Comparison of ENCODE assay signal across 9 mouse cellular contexts in genomic region chr8:105483212-105484029, GRCm38 (mm10). TPM values are rescaled to one million over a fixed set of nuclear protein-coding genes. Genes with fewer than 3 reads are reported as not detected.
DNase-seq lines count a peak whose midpoint lies in the region; ATAC-seq and TF ChIP-seq lines count a peak whose summit lies in the region.
"Had no signal": no experiment of that assay in that cellular context is flagged by ENCODE, and none has a peak within 500 bp of the region (broad histone marks: within the 10 kb centered on the region; RNA-seq: fewer than 3 reads in every experiment).

No protein-coding gene starts in this region.

- peak; percentile 73 to 78 for DNase-seq in heart, adult 18-20 months
- DNase-seq in adrenal gland, postnatal 25 days: peak; percentile 37
- peak; percentile 56 for DNase-seq in kidney, postnatal 14 days
- DNase-seq in midbrain, embryonic 10.5 days (ENCODE audit: low spot score): peak; percentile 66
- no peak for DNase-seq in thymus, adult 2 months
- no peak for DNase-seq in right cerebral cortex, adult 18-20 months

- no peaks in the 10 kb centered on the region for H3K27me3 ChIP-seq in heart, embryonic 11.5 days (ENCODE audit: control insufficient read depth, insufficient read depth, low read length)
- H3K27me3 ChIP-seq in midbrain, embryonic 10.5 days (ENCODE audit: low read depth, poor library complexity, severe bottlenecking): peaks cover 5% of the 10 kb centered on the region; the same call in 1 of the 2 replicates
- H3K27me3 ChIP-seq in thymus, adult 2 months (ENCODE audit: control insufficient read depth, insufficient read depth, low read length): no peaks in the 10 kb centered on the region

- H3K4me1 ChIP-seq in heart, embryonic 11.5 days (ENCODE audit: control insufficient read depth, insufficient read depth, low read length): peaks cover 6% of the 10 kb centered on the region
- peaks cover 33% of the 10 kb centered on the region for H3K4me1 ChIP-seq in midbrain, embryonic 10.5 days
- H3K4me1 ChIP-seq in thymus, adult 2 months (replicated peaks; ENCODE audit: control insufficient read depth, insufficient read depth, low read length): no peaks in the 10 kb centered on the region

- no peak overlapping the region for H3K4me3 ChIP-seq in heart, embryonic 11.5 days (ENCODE audit: low read depth, low read length)
- no peak overlapping the region for H3K4me3 ChIP-seq in midbrain, embryonic 10.5 days
- H3K4me3 ChIP-seq in thymus, adult 2 months (ENCODE audit: control insufficient read depth, insufficient read depth, low read length): no peak overlapping the region

- WGBS in heart, embryonic 11.5 days (ENCODE audit: insufficient replicate concordance): 30% methylated on average over 14 of the region's 14 CpGs
- WGBS in midbrain, embryonic 10.5 days: 28% methylated on average over 14 of the region's 14 CpGs
- 90% methylated on average over 14 of the region's 14 CpGs for WGBS in thymus, adult 2 months

- no peak for TF ChIP-seq POLR2A in thymus, adult 2 months (IDR thresholded peaks at IDR 0.05; ENCODE audit: control insufficient read depth, extremely low read depth, insufficient read depth, low read length, poor library complexity)

- H3K9ac ChIP-seq in heart, embryonic 11.5 days (ENCODE audit: low read depth, low read length): no peak overlapping the region

- H3K36me3 ChIP-seq in heart, embryonic 11.5 days (ENCODE audit: control insufficient read depth, insufficient read depth, low read length): no peaks in the 10 kb centered on the region; the same call in 1 of the 2 replicates
- H3K36me3 ChIP-seq in midbrain, embryonic 10.5 days: peaks cover 8% of the 10 kb centered on the region; the same call in 1 of the 2 replicates
- no peaks in the 10 kb centered on the region for H3K36me3 ChIP-seq in thymus, adult 2 months (ENCODE audit: control insufficient read depth, insufficient read depth, low read length)

- H3K27ac ChIP-seq in heart, embryonic 11.5 days (ENCODE audit: low read depth, low read length): no peak overlapping the region
- peak overlapping the region; percentile 75 for H3K27ac ChIP-seq in midbrain, embryonic 10.5 days (replicated peaks)
- no peak overlapping the region for H3K27ac ChIP-seq in thymus, adult 2 months (ENCODE audit: control insufficient read depth, insufficient read depth, low read length)

- TF ChIP-seq CTCF in thymus, adult 2 months (IDR thresholded peaks at IDR 0.05; ENCODE audit: borderline replicate concordance, control insufficient read depth, extremely low read depth, insufficient read depth, low read length, poor library complexity): no peak

- ATAC-seq in heart, embryonic 11.5 days (replicated peaks; ENCODE audit: insufficient number of reproducible peaks, low FRiP score, low TSS enrichment): no peak
- peak; percentile 49 for ATAC-seq in granulocyte monocyte progenitor cell, adult 5-6 weeks (replicated peaks; ENCODE audit: poor library complexity, severe bottlenecking)

- H3K9me3 ChIP-seq in heart, embryonic 11.5 days (replicated peaks; ENCODE audit: control insufficient read depth, low read length): no peaks in the 10 kb centered on the region
- no peaks in the 10 kb centered on the region for H3K9me3 ChIP-seq in midbrain, embryonic 10.5 days (replicated peaks)

- H3K4me2 ChIP-seq in heart, embryonic 11.5 days: no peak overlapping the region

RNA-seq across cellular contexts. Expression of gene Tppp3, which starts 12.1 kb away (rescaled TPM):
- 10 to 100 TPM; 38.0 to 41.4 TPM for total RNA-seq in heart, adult 18-20 months (2021)
- polyA plus RNA-seq in heart, embryonic 11.5 days (2014; fragmentation: Nextera tagmentation; extraction: Ambion mirVana): 21.0 and 21.1 TPM in 2 replicates
- 22.7 and 27.4 TPM in 2 replicates for total RNA-seq in adrenal gland, postnatal 25 days (2021)
- not detected in 2 replicates for total RNA-seq in granulocyte monocyte progenitor cell, adult 5-6 weeks (2014; fragmentation: Nextera tagmentation)
- total RNA-seq in granulocyte monocyte progenitor cell, adult 5-6 weeks (2017): not detected in 2 replicates
- polyA plus RNA-seq in midbrain, embryonic 10.5 days (2016; fragmentation: Nextera tagmentation; extraction: Ambion mirVana): 94.4 and 100.0 TPM in 2 replicates
- 14.6 and 27.8 TPM in 2 replicates for polyA plus RNA-seq in thymus, adult 2 months (2012; rRNA removed)

RNA-seq across cellular contexts. Expression of gene Zdhhc1, which starts 13.3 kb away (rescaled TPM):
- total RNA-seq in heart, adult 18-20 months (2021): 10 to 100 TPM; 12.5 to 14.2 TPM
- polyA plus RNA-seq in heart, embryonic 11.5 days (2014; fragmentation: Nextera tagmentation; extraction: Ambion mirVana): 15.0 and 17.1 TPM in 2 replicates
- 17.7 and 20.6 TPM in 2 replicates for total RNA-seq in adrenal gland, postnatal 25 days (2021)
- 1.8 and 10.4 TPM in 2 replicates for total RNA-seq in granulocyte monocyte progenitor cell, adult 5-6 weeks (2014; fragmentation: Nextera tagmentation)
- 3.6 and 4.6 TPM in 2 replicates for total RNA-seq in granulocyte monocyte progenitor cell, adult 5-6 weeks (2017)
- polyA plus RNA-seq in midbrain, embryonic 10.5 days (2016; fragmentation: Nextera tagmentation; extraction: Ambion mirVana): 18.6 and 24.0 TPM in 2 replicates
- polyA plus RNA-seq in thymus, adult 2 months (2012; rRNA removed): 22.3 and 23.5 TPM in 2 replicates

RNA-seq across cellular contexts. Expression of gene Hsd11b2, which starts 35.1 kb away (rescaled TPM):
- total RNA-seq in heart, adult 18-20 months (2021): under 1 TPM; 0.21 to 0.22 TPM
- 6.4 and 8.2 TPM in 2 replicates for polyA plus RNA-seq in heart, embryonic 11.5 days (2014; fragmentation: Nextera tagmentation; extraction: Ambion mirVana)
- 0.15 TPM in 1 of 2 replicates, not detected in the other for total RNA-seq in adrenal gland, postnatal 25 days (2021)
- not detected in 2 replicates for total RNA-seq in granulocyte monocyte progenitor cell, adult 5-6 weeks (2014; fragmentation: Nextera tagmentation)
- not detected in 2 replicates for total RNA-seq in granulocyte monocyte progenitor cell, adult 5-6 weeks (2017)
- polyA plus RNA-seq in midbrain, embryonic 10.5 days (2016; fragmentation: Nextera tagmentation; extraction: Ambion mirVana): 28.8 and 30.2 TPM in 2 replicates
- polyA plus RNA-seq in thymus, adult 2 months (2012; rRNA removed): 0.46 and 0.90 TPM in 2 replicates
- total RNA-seq: left cerebral cortex, postnatal 10 days had no signal

Comparison
In these comparisons a context has a peak if more than half of its experiments do, and no peak if none do; other contexts are left out.
1. DNase-seq: peak in heart, adult 18-20 months (2 of 2), adrenal gland, postnatal 25 days (single experiment), kidney, postnatal 14 days (single experiment) and midbrain, embryonic 10.5 days (single experiment); none in thymus, adult 2 months (single experiment) and right cerebral cortex, adult 18-20 months (single experiment).
2. RNA of gene Tppp3, which starts 12.1 kb away (total RNA-seq): 38.0 to 41.4 TPM in heart, adult 18-20 months and 22.7 to 27.4 TPM in adrenal gland, postnatal 25 days; not detected in granulocyte monocyte progenitor cell, adult 5-6 weeks; every median in the first group is over 10 times any median in the second.